Mouse (Mus musculus) cerebellum, adult 2 months (tissue): ENCODE results near the gene Mrpl10.

ENCODE experiments used
- CTCF ChIP-seq: fragments of 200-500 bp; IDR thresholded peaks from 2 replicates; pipeline ENCODE4 v1.5.1; 2011; ENCODE audit warnings: low read depth, mild to moderate bottlenecking, control low read depth, low read length, moderate library complexity, borderline replicate concordance; ENCODE audit not compliant: insufficient read depth
- POLR2A ChIP-seq: fragments of 200-500 bp; IDR thresholded peaks from 2 replicates; pipeline ENCODE4 v1.6.1; 2011; ENCODE audit warnings: low read length, control low read depth, borderline replicate concordance; ENCODE audit not compliant: insufficient read depth

GRCm38 (mm10) chr11:97063921-97064295, 22.5 kb downstream of the Mrpl10 start:
- TF ChIP-seq CTCF (no peak), POLR2A (no peak)
